Mouse (Mus musculus) cortical plate, adult 2 months (tissue): ENCODE measurements around the gene Got1.

Experiments used
- CTCF ChIP-seq: fragments of 200-500 bp; IDR thresholded peaks from 2 replicates; pipeline ENCODE4 v1.5.1; 2011; ENCODE audit warnings: mild to moderate bottlenecking, control low read depth, low read length; ENCODE audit not compliant: insufficient read depth; ENCODE audit errors: extremely low read depth
- POLR2A ChIP-seq: fragments of 200-500 bp; IDR thresholded peaks from 2 replicates; pipeline ENCODE4 v1.6.1; 2011; ENCODE audit warnings: mild to moderate bottlenecking, low read length, control low read depth; ENCODE audit not compliant: insufficient read depth; ENCODE audit errors: extremely low read depth

DNA sequence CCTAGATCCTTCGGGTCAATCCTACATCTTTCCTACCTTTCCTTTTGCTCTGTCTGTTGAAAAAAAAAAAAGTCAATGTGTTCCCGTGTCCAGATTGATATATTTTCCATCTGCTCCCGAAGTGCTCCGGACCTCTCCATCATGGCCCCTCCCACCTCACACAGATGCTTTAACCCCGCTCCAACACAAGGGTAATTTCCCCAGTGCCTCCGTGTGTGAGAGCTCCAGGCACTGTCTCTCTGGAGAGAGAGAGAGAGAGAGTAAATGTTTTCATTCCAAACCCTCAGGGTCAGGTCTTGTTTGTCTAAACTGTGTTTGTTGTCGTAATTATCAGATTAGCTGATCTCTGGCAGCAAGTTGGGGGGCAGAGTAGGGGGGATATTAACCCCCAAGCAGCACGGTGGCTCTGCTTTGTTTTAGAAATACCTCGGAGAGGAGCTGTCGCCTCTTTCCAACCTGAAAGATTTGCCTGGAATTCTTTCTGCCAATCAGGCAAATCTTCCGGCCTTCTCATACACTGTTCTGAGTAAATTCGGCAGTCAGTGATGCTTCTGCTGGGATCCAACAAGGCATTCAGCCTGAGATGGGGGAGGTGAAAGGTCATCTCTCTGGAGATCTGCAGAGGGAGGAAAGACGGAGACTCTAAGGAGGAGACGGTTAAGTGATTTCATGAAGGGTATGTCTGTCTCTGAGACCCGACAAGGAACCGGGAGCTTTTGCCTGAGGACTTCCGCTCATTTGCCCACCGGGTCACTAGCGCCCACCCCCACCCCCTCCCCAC is 22.1 kb upstream of the Got1 start:
- TF ChIP-seq POLR2A, result no peak
- TF ChIP-seq CTCF, result no peak
